Mouse (Mus musculus) lung, embryonic 14.5 days (tissue): ENCODE measurements around the gene Pbx3. TPM values are rescaled to one million over a fixed set of nuclear protein-coding genes. Genes with fewer than 3 reads are reported as not detected.

Source experiments
- ATAC-seq: fragments of 200-750 bp; cut with Nextera tagmentation; 2 replicates; pipeline ENCODE4 v1.8.0; 2017; ENCODE audit warnings: mild to moderate bottlenecking, moderate TSS enrichment, moderate library complexity; ENCODE audit not compliant: insufficient read depth
- DNase-seq: peaks from one replicate; pipeline ENCODE4 v3.0.0-alpha.2; 2015
- H3K27ac ChIP-seq: fragments of 300-500 bp; sonication (generic); 2 replicates; pipeline ENCODE4 v1.5.1; 2014; ENCODE audit warnings: low read depth, mild to moderate bottlenecking, moderate library complexity
- H3K27me3 ChIP-seq: fragments of 300-500 bp; sonication (generic); 2 replicates; pipeline ENCODE4 v1.6.1; 2014; ENCODE audit warnings: low read length, control low read depth; ENCODE audit not compliant: insufficient read depth
- H3K36me3 ChIP-seq: fragments of 300-500 bp; sonication (generic); 2 replicates; pipeline ENCODE4 v1.6.1; 2014; ENCODE audit warnings: control low read depth; ENCODE audit not compliant: insufficient read depth
- H3K4me1 ChIP-seq: fragments of 300-500 bp; sonication (generic); 2 replicates; pipeline ENCODE4 v1.6.1; 2014; ENCODE audit warnings: antibody characterized with exemption, control low read depth; ENCODE audit not compliant: insufficient read depth
- H3K4me2 ChIP-seq: fragments of 300-500 bp; sonication (generic); 2 replicates; pipeline ENCODE4 v1.6.1; 2014; ENCODE audit warnings: mild to moderate bottlenecking
- H3K4me3 ChIP-seq: fragments of 300-500 bp; sonication (generic); 2 replicates; pipeline ENCODE4 v1.5.1; 2014; ENCODE audit warnings: low read depth, low read length
- H3K9ac ChIP-seq: fragments of 300-500 bp; sonication (generic); 2 replicates; pipeline ENCODE4 v1.6.1; 2014
- H3K9me3 ChIP-seq: fragments of 300-500 bp; sonication (generic); 2 replicates; pipeline ENCODE4 v1.6.1; 2016; ENCODE audit warnings: low read depth, low read length, control low read depth
- CTCF ChIP-seq: IDR thresholded peaks from 2 replicates; pipeline ENCODE4 v1.5.1; 2016; ENCODE audit warnings: antibody characterized with exemption, low read depth
- WGBS: fragments of 180-500 bp; shearing (Covaris S2); extraction: QIAGEN DNeasy Blood & Tissue Kit; methylation state at CpG from one replicate; pipeline ENCODE4 v1.1.7; 2014; 5-methylcytosine and 5-hydroxymethylcytosine counted together
- polyA plus RNA-seq: library from polyadenylated mRNA; unstranded; fragments of >200 nt; fragmentation: Nextera tagmentation; extraction: Ambion mirVana; gene quantifications from 2 replicates; pipeline ENCODE4 v1.2.1, GENCODE M21; 2014

Pbx3 gene
- polyA plus RNA-seq, 1 experiment from 2014 or later, result 38.4 TPM

- ATAC-seq, result no peak
- WGBS, result 50% methylated on average over 4 of the region's 4 CpGs
- H3K36me3 ChIP-seq, result no peaks in the 10 kb centered on the region
- no peak for DNase-seq
- peaks cover 25% of the 10 kb centered on the region for H3K4me1 ChIP-seq
- no peaks in the 10 kb centered on the region for H3K9me3 ChIP-seq
- no peak for TF ChIP-seq CTCF
- H3K4me3 ChIP-seq, result no peak overlapping the region
- no peaks in the 10 kb centered on the region for H3K27me3 ChIP-seq
- no peak overlapping the region for H3K4me2 ChIP-seq
- H3K9ac ChIP-seq, result no peak overlapping the region
- H3K27ac ChIP-seq, result no peak overlapping the region
Measured at GRCm38 (mm10) chr2:34260653-34261076, 112.3 kb downstream of the Pbx3 start.

- H3K27ac ChIP-seq, result no peak overlapping the region
- no peak for TF ChIP-seq CTCF
- H3K9ac ChIP-seq, result no peak overlapping the region
- WGBS, result 35% methylated on average over 2 of the region's 2 CpGs
- H3K27me3 ChIP-seq, result no peaks in the 10 kb centered on the region
- no peak overlapping the region for H3K4me3 ChIP-seq
- no peaks in the 10 kb centered on the region for H3K36me3 ChIP-seq
- no peak overlapping the region for H3K4me2 ChIP-seq
- ATAC-seq (no peak), DNase-seq (no peak)
- peaks cover 38% of the 10 kb centered on the region for H3K4me1 ChIP-seq
- H3K9me3 ChIP-seq, result no peaks in the 10 kb centered on the region
Measured at GRCm38 (mm10) chr2:34258256-34258655, 114.7 kb downstream of the Pbx3 start.

- Histone ChIP-seq H3K9me3 (no peaks in the 10 kb centered on the region), H3K9ac (no peak overlapping the region), H3K27me3 (no peaks in the 10 kb centered on the region), H3K36me3 (no peaks in the 10 kb centered on the region), H3K4me2 (peak overlapping the region; percentile 18; the same call in 1 of the 2 replicates), H3K4me3 (no peak overlapping the region), H3K4me1 (peaks cover 44% of the 10 kb centered on the region), H3K27ac (no peak overlapping the region)
- DNase-seq (peak; percentile 91), ATAC-seq (peak; percentile 87)
- 15% methylated on average over 2 of the region's 2 CpGs for WGBS
- TF ChIP-seq CTCF, result no peak
Measured at GRCm38 (mm10) chr2:34257611-34258010, 115.3 kb downstream of the Pbx3 start.

- no peak for DNase-seq
- Histone ChIP-seq H3K36me3 (no peaks in the 10 kb centered on the region), H3K9ac (no peak overlapping the region), H3K27me3 (no peaks in the 10 kb centered on the region), H3K27ac (no peak overlapping the region), H3K4me3 (no peak overlapping the region), H3K4me1 (peaks cover 53% of the 10 kb centered on the region), H3K4me2 (no peak overlapping the region), H3K9me3 (no peaks in the 10 kb centered on the region)
- ATAC-seq, result no peak
- no peak for TF ChIP-seq CTCF
- 59% methylated on average over 6 of the region's 6 CpGs for WGBS
Measured at GRCm38 (mm10) chr2:34256000-34256553, 116.9 kb downstream of the Pbx3 start.

GRCm38 (mm10) chr2:34253627-34254026 is 119.3 kb downstream of the Pbx3 start:
- no peak for TF ChIP-seq CTCF
- peak overlapping the region; percentile 64 for H3K27ac ChIP-seq
- no peaks in the 10 kb centered on the region for H3K27me3 ChIP-seq
- no peak overlapping the region for H3K4me3 ChIP-seq
- H3K36me3 ChIP-seq, result no peaks in the 10 kb centered on the region
- H3K4me1 ChIP-seq, result peaks cover 56% of the 10 kb centered on the region
- H3K9ac ChIP-seq, result no peak overlapping the region
- 0% methylated on average over 1 of the region's 1 CpGs for WGBS
- H3K4me2 ChIP-seq, result peak overlapping the region; percentile 24; the same call in 1 of the 2 replicates
- no peaks in the 10 kb centered on the region for H3K9me3 ChIP-seq
- ATAC-seq, result peak; percentile 34; the same call in 1 of the 2 replicates
- peak; percentile 72 for DNase-seq

GRCm38 (mm10) chr2:34253111-34253510 is 119.8 kb downstream of the Pbx3 start:
- Histone ChIP-seq H3K4me1 (peaks cover 55% of the 10 kb centered on the region), H3K9me3 (no peaks in the 10 kb centered on the region), H3K36me3 (no peaks in the 10 kb centered on the region), H3K27ac (peak overlapping the region; percentile 64), H3K4me2 (peak overlapping the region; percentile 24; the same call in 1 of the 2 replicates), H3K27me3 (no peaks in the 10 kb centered on the region), H3K9ac (no peak overlapping the region), H3K4me3 (no peak overlapping the region)
- no peak for ATAC-seq
- WGBS, result 2% methylated on average over 1 of the region's 1 CpGs
- DNase-seq, result peak; percentile 33
- no peak for TF ChIP-seq CTCF

GRCm38 (mm10) chr2:34252286-34252685 is 120.7 kb downstream of the Pbx3 start:
- Histone ChIP-seq H3K27me3 (no peaks in the 10 kb centered on the region), H3K27ac (peak overlapping the region; percentile 42), H3K36me3 (no peaks in the 10 kb centered on the region), H3K4me2 (no peak overlapping the region), H3K9ac (no peak overlapping the region), H3K9me3 (no peaks in the 10 kb centered on the region), H3K4me3 (no peak overlapping the region), H3K4me1 (peaks cover 48% of the 10 kb centered on the region)
- ATAC-seq (no peak), DNase-seq (peak; percentile 67)
- no peak for TF ChIP-seq CTCF
- WGBS, result 28% methylated on average over 3 of the region's 3 CpGs
